Mouse (Mus musculus) spleen, adult 2 months (tissue): ENCODE results near the gene Gm20683.

ENCODE experiments used
- CTCF ChIP-seq: fragments of 200-500 bp; IDR thresholded peaks from 2 replicates; pipeline ENCODE4 v1.5.1; 2011; ENCODE audit warnings: mild to moderate bottlenecking, inconsistent platforms; ENCODE audit not compliant: insufficient read depth, insufficient read length, insufficient replicate concordance; ENCODE audit errors: extremely low read depth
- POLR2A ChIP-seq: fragments of 200-500 bp; IDR thresholded peaks from 2 replicates; pipeline ENCODE4 v1.6.1; 2011; ENCODE audit warnings: low read depth, low read length, inconsistent platforms

- TF ChIP-seq CTCF (no peak), POLR2A (no peak)
These were observed 45.9 kb downstream of the Gm20683 start, which contains the start of gene AC134908.4 for GRCm38 (mm10) chr17:25795609-25796092.
